Mouse (Mus musculus) cerebellum, adult 8-10 months (tissue): ENCODE results near the gene Kif16b.
A peak's percentile ranks its signal among the peaks of the same experiment; 100 is the strongest.

Source experiments
- DNase-seq: peaks from one replicate; pipeline ENCODE4 v3.0.0; 2022

Gene Kif16b

DNA sequence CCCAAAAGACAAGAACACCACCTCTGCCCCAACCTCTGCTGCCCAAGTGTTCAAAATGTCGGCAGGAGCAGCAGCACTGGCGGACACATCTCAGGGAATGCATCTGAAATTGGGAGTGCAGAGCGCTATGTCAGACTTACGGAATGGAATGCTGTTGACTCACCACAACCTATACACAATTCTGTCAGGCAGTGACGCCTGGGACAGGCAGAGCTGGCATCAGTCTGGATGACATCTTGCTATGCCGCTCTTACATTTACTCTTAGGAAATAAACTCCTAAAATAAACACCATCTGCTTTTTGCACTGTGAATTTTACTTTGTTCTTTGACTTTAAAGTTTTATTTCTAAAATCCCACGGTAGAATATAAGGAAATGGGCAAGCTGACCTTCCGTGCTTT, 31.3 kb downstream of the Kif16b start:
- DNase-seq: no peak

- no peak for DNase-seq
Observed at GRCm38 (mm10) chr2:142867481-142867880, 33.9 kb downstream of the Kif16b start.

- DNase-seq: no peak
Observed at GRCm38 (mm10) chr2:142860994-142861393, 40.3 kb downstream of the Kif16b start.

- DNase-seq: peak; percentile 49
Observed at GRCm38 (mm10) chr2:142859452-142859851, 41.9 kb downstream of the Kif16b start.

GRCm38 (mm10) chr2:142838775-142839174, 62.6 kb downstream of the Kif16b start:
- DNase-seq: no peak

- no peak for DNase-seq
Observed at GRCm38 (mm10) chr2:142838118-142838517, 63.2 kb downstream of the Kif16b start.

DNA sequence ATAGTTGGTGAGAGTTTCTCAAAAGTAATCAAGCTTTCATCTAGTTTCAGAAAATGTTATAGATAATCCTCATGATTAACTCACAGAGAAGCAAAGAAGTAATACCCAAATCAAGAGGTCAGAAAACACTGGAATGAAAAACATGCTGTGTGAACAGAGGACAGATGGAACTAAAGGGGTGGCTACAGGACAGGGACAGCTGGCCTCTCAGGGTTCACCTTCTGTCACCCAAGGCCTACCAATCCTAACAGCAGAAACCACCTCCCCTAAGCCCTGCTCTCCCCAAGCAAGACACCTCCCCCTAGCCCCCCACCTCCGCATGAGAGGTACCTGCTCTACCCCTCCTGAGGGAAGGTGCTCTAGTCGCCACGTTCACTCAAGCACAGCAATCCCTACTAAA, 66.6 kb downstream of the Kif16b start:
- no peak for DNase-seq

- no peak for DNase-seq
Observed at GRCm38 (mm10) chr2:142832617-142833422, 68.5 kb downstream of the Kif16b start.

- peak; percentile 56 for DNase-seq
Observed at GRCm38 (mm10) chr2:142813033-142813432, 88.3 kb downstream of the Kif16b start.

DNA sequence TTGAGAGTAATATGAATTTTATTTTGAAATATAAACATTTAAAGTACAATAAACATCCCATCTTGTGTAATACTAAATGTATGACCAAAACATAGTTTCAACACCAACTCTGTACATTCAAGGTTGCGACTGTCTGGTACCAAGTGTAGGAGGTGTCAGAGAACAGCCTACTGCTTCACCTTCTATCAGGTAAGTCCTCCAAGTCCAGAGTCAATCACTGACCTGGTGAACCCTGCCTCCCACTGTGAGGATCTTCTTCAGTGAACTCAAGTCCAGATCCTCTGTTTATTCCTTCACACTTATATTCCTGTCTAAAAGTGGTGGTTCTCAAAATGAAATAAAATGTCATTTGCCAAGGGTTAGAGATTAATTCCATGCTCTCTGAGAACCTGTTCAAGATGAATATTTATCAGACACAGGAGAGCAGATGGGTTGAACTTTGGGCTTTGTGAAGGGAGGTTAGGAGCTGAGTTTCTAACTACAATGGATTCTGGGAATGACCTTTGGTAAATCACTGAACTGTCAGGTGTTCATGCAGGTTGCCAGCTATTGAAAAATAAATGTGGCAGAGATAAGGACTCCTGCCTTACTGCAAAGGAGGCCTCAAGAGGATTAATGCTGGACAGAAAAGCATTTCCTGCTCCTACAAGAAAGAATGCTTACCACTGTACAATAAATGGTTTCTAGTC, 97.4 kb downstream of the Kif16b start:
- no peak for DNase-seq

- DNase-seq: no peak
Observed at GRCm38 (mm10) chr2:142797310-142797709, 104.0 kb downstream of the Kif16b start.

DNA sequence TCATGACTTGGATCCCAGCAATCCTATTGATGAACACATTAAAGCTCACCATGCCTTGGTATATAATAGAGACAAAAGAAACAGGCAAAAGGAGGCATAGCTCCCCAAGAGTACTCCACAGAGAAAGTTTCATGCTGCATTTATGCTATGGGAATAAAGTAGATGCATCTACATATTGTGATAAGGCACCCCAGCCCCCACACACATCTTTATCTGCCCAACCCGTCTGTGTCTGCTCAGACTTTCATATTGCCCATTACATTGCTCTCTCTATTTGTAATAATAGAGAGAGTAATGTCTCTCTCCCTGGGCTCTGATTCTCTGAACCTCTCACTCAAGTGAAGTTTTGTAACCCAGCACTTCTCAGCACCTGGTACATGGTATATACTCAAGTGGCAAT, 126.0 kb downstream of the Kif16b start:
- DNase-seq: no peak

GRCm38 (mm10) chr2:142774752-142775151, 126.6 kb downstream of the Kif16b start:
- DNase-seq: no peak

- no peak for DNase-seq
Observed at GRCm38 (mm10) chr2:142769647-142770121, 131.6 kb downstream of the Kif16b start.

DNA sequence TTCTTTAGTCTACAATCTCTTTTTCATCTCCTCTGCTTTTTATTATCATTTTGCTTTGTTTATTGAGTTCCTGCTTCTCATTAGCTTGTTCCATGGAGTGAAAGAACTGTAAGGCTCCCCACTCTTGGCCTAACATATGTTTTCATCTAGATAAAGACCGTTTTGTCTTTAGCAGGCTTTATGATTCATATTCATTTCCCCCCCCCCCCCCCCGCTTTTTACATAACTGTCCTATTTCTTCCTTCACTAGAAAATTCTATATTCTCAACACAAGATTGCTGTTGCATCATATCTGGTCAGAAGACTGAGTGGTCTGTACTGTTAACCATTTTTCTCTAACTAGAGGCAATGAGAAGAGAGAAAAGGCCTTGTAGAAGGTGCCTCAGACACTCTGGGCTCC, 137.1 kb downstream of the Kif16b start:
- DNase-seq: no peak

DNA sequence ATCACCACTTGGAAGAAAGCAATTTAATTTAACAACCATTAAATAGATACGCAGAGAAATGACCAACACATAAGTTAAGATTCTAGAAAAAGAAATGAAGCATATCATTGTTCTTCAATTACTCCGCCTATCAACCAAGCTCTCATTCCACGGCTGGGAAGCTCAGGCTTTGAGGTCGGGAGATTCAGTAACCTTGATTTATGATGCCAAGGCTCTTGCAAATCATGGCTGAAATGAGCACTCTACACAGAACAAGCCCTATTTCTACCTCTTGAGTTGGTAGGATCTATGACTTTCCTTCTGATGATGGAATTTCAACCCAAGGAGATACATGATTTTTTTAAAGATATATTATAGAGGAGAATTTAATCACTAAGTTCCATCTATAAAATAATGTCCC, 140.5 kb downstream of the Kif16b start:
- no peak for DNase-seq

- DNase-seq: no peak
Observed at GRCm38 (mm10) chr2:142759192-142759591, 142.1 kb downstream of the Kif16b start.

GRCm38 (mm10) chr2:142758091-142758765, 143.1 kb downstream of the Kif16b start:
- no peak for DNase-seq

DNA sequence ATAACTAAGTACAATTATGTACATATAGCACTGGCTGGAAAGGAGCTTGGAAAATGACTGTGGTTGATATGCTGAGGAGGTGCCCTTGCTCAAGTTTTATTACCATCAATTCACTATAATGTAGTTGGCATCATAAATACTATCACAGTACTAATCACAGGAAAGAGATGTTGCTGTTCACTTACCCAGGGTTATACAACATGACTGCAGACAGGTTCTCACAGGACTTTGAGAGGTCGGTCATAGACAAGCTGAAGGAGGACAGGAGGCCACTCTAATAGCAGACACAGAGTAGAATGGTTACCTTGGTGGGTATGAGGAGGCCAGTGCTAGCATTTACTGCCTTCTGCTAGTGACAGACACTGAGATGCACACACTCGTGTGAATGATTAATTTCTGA, 162.0 kb downstream of the Kif16b start:
- no peak for DNase-seq

GRCm38 (mm10) chr2:142738488-142738887, 162.8 kb downstream of the Kif16b start:
- DNase-seq: no peak

- DNase-seq: no peak
Observed at GRCm38 (mm10) chr2:142735691-142736090, 165.6 kb downstream of the Kif16b start.

DNA sequence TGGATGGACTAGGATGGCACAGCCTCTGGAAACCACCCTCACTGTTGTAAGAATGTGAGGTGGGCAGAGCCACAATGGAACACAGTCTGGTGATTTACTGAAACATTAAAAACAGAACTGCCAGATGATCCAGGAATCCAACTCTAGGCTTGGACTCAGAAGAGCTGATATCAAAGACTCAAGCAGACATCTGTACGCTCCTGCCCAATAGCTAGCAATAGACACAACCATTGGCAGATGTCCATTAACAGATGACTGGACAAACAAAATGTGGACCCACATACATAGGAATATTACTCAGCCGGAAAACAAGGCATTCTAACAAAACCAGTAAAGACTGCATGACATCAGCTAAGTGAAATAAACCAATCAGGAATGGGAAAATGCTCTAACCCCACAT, 167.3 kb downstream of the Kif16b start:
- DNase-seq: no peak

- DNase-seq: peak; percentile 33
Observed at GRCm38 (mm10) chr2:142732370-142732769, 169.0 kb downstream of the Kif16b start.

- DNase-seq: peak; percentile 68
Observed at GRCm38 (mm10) chr2:142731778-142732092, 169.6 kb downstream of the Kif16b start.
